Mouse (Mus musculus) cerebellum, adult 2 months (tissue): ENCODE data around the gene Nadk.

Experiments
- CTCF ChIP-seq: fragments of 200-500 bp; IDR thresholded peaks from 2 replicates; pipeline ENCODE4 v1.5.1; 2011; ENCODE audit warnings: low read depth, mild to moderate bottlenecking, control low read depth, low read length, moderate library complexity, borderline replicate concordance; ENCODE audit not compliant: insufficient read depth
- POLR2A ChIP-seq: fragments of 200-500 bp; IDR thresholded peaks from 2 replicates; pipeline ENCODE4 v1.6.1; 2011; ENCODE audit warnings: low read length, control low read depth, borderline replicate concordance; ENCODE audit not compliant: insufficient read depth

DNA sequence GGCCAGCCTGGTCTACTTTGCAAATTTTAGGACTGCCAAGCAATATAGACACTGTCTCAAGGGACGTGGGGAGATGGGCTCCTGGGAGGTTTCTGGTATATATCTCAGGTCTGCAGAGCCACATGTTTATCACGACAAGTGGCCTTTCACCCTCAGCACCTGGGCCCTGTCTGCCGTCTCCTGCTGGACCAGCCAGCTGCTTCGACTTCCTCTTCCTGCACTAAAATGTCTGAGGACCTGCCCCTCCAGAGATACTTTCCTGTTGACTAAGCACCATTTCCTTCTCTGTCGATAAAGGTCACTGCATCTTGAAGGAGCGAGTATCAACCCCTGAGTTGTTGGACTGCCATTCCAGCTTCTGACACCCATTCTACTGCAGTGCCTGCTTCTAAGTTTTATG lies 2.7 kb upstream of the Nadk start:
- TF ChIP-seq POLR2A (no peak), CTCF (no peak)
